Mouse (Mus musculus): ENCODE measurements around the gene Krt76.

DNA sequence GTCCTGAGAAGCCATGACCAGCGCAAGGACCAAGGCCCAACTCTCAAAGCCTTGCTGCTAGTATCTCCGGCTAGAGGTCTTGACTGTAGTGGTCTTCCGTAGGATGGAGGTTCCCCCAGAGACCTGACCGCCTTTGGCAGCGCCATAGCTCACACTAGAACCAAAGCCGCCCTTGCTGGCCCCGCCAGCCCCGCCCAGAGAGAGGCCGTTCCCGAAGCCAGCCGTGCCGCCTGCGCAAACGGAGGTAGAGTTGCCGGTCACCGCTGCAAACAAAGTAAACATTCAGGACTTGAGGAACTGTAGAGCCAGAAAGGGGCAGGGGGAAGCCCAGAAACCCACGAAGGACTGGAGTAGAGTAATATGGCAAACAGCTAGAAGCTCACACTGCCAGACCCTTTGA lies 36.9 kb upstream of the Krt76 start:
- TF ChIP-seq MAX (IDR thresholded peaks at IDR 0.05) (no peak), CTCF (IDR thresholded peaks at IDR 0.05; ENCODE audit: control insufficient read depth, insufficient read depth, insufficient read length) (no peak)

Data from C2C12 (cell line).